Mouse (Mus musculus) cerebellum, adult 2 months (tissue): ENCODE measurements around the gene Kcnmb1. TPM values are rescaled to one million over a fixed set of nuclear protein-coding genes. Genes with fewer than 3 reads are reported as not detected.

ENCODE experiments used
- DNase-seq, 2 experiments: peaks; one replicate each; pipeline ENCODE4 v3.0.0; 2021
- H3K27ac ChIP-seq: fragments of 200-500 bp; 2 replicates; pipeline ENCODE4 v1.5.1; 2012; ENCODE audit warnings: low read length, control low read depth, inconsistent platforms; ENCODE audit not compliant: insufficient read depth
- H3K27me3 ChIP-seq: fragments of 200-500 bp; 2 replicates; pipeline ENCODE4 v1.6.1; 2012; ENCODE audit warnings: inconsistent platforms, mild to moderate bottlenecking, low read length, moderate library complexity; ENCODE audit not compliant: control insufficient read depth, insufficient read depth
- H3K4me1 ChIP-seq: fragments of 200-500 bp; 2 replicates; pipeline ENCODE4 v1.6.1; 2011; ENCODE audit warnings: low read length; ENCODE audit not compliant: control insufficient read depth, insufficient read depth
- H3K4me3 ChIP-seq: fragments of 200-500 bp; replicated peaks from 2 replicates; pipeline ENCODE3; 2011; ENCODE audit warnings: mild to moderate bottlenecking, low read depth, low read length, control low read depth; ENCODE audit not compliant: insufficient read depth
- CTCF ChIP-seq: fragments of 200-500 bp; IDR thresholded peaks from 2 replicates; pipeline ENCODE4 v1.5.1; 2011; ENCODE audit warnings: low read depth, mild to moderate bottlenecking, control low read depth, low read length, moderate library complexity, borderline replicate concordance; ENCODE audit not compliant: insufficient read depth
- POLR2A ChIP-seq: fragments of 200-500 bp; IDR thresholded peaks from 2 replicates; pipeline ENCODE4 v1.6.1; 2011; ENCODE audit warnings: low read length, control low read depth, borderline replicate concordance; ENCODE audit not compliant: insufficient read depth
- WGBS: fragments of 180-500 bp; shearing (Covaris S2); methylation state at CpG from one replicate; pipeline ENCODE4 v1.1.7; 2018; 5-methylcytosine and 5-hydroxymethylcytosine counted together
- polyA plus RNA-seq: library from polyadenylated mRNA; depleted of rRNA; stranded (reverse); fragments of >200 nt; gene quantifications from 2 replicates; pipeline ENCODE4 v1.2.3, GENCODE M21; 2012

Gene Kcnmb1
- polyA plus RNA-seq, 1 experiment, result 0.62 TPM

DNA sequence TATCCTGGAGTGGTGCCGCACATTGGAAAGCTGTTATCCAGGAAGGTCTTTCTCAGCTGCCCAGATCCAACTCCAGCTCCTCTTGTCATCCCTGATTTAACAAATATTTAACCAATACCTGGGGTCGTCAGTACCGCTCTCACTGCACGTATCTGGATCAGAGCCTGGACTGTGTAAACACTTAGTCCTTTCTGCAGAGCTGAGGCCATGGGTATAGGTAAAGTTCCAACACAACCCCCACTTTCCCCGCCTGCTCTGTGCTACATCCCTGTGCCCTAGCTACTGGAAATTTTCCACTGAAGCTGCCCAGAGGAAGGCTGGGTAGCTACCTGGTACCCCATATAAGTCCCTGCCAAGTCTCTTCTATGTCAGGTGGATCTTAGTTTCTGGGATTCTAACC is 27.2 kb downstream of the Kcnmb1 start:
- TF ChIP-seq POLR2A (no peak), CTCF (no peak)
- 87% methylated on average over 5 of the region's 5 CpGs for WGBS

GRCm38 (mm10) chr11:33992938-33993337 is 30.1 kb downstream of the Kcnmb1 start, which contains the start of gene Kcnip1:
TSS of gene Kcnip1 (minus strand) at chr11:33993152.
- H3K27ac ChIP-seq, result no peak within 1 kb of the TSS
- peaks cover 6% of the 10 kb centered on the region for H3K4me1 ChIP-seq
- H3K27me3 ChIP-seq, result no peaks in the 10 kb centered on the region; the same call in 1 of the 2 replicates
- peak within 1 kb of the TSS; percentile 23 for H3K4me3 ChIP-seq
- WGBS, result 4% methylated on average over 12 of the region's 12 CpGs
- peak; percentile 53 to 63 for DNase-seq
- no peak for TF ChIP-seq POLR2A
- no peak for TF ChIP-seq CTCF

More for the DNA sequence above, 27.2 kb downstream of the Kcnmb1 start:
- DNase-seq, result no peak
- H3K27ac ChIP-seq, result no peak overlapping the region
- H3K4me3 ChIP-seq, result no peak overlapping the region
- peaks cover 6% of the 10 kb centered on the region for H3K4me1 ChIP-seq
- no peaks in the 10 kb centered on the region; the same call in 1 of the 2 replicates for H3K27me3 ChIP-seq

DNA sequence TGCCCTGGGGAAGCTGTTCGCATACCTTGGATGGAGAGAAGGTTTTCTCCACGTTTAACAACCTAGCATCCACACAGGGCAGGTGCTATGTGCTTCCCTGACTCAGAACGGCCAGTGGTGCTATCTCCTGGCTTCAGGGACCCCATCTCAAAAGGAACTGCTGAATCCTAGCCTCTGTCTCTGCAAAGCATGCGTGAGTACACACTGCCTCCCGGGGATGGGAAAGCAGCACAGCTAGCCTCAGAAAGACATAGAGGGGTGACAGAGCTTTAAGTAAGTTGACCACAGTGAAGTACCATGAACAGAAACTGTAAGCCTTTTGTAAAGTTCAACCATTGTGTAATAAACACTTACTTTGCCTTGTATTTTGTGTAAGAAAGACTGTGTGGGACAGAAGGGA is 30.7 kb downstream of the Kcnmb1 start:
- no peak overlapping the region for H3K27ac ChIP-seq
- TF ChIP-seq POLR2A, result no peak
- WGBS, result 33% methylated on average over 5 of the region's 5 CpGs
- H3K4me1 ChIP-seq, result peaks cover 6% of the 10 kb centered on the region
- H3K4me3 ChIP-seq, result no peak overlapping the region
- DNase-seq, result no peak
- no peaks in the 10 kb centered on the region; the same call in 1 of the 2 replicates for H3K27me3 ChIP-seq

- no peaks in the 10 kb centered on the region; the same call in 1 of the 2 replicates for H3K27me3 ChIP-seq
- H3K4me1 ChIP-seq, result no peaks in the 10 kb centered on the region
- DNase-seq, result no peak
- no peak overlapping the region for H3K27ac ChIP-seq
- 75% methylated on average over 10 of the region's 10 CpGs for WGBS
- no peak for TF ChIP-seq POLR2A
- TF ChIP-seq CTCF, result no peak
- no peak overlapping the region for H3K4me3 ChIP-seq
Observed at GRCm38 (mm10) chr11:33998244-33998643, 35.4 kb downstream of the Kcnmb1 start.

- DNase-seq, result no peak
- TF ChIP-seq POLR2A, result no peak
- no peak for TF ChIP-seq CTCF
- WGBS, result 89% methylated on average over 3 of the region's 3 CpGs
Observed at GRCm38 (mm10) chr11:34000416-34000815, 37.6 kb downstream of the Kcnmb1 start.

DNA sequence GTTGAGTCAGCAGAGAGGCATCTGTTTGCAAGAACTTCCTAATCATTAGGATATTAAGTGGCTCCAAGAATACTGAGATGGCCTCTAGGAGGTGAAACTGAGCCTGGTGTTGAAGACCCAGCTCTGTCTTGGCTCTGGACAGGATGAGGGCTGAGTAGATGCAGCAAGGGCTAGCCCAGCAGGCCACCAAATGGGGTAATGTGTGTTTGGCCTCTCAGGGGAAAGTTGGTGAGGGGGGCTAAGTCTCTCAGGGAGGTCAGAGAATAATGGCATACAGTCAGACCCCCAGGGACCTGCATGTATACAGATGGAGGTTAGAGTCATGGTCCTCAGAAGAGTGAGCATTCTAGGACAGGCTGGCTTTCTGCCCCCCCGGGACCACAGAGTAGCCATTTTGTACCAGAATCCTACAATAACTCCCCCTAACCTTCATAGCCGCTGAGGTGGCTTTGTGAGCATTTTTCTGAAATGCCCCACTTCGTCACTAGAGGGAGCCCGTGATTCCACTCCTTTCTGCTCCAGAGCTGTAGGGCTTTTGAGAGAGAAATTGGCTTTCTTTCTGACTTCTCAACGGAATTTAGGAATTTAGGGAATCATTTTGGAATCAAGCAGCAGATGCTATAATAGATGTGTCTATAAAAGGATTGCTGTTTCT is 39.3 kb downstream of the Kcnmb1 start:
- TF ChIP-seq CTCF (peak; percentile 63; the same call in 1 of the 2 replicates), POLR2A (no peak)
- peak; percentile 14 to 40 for DNase-seq
- Histone ChIP-seq H3K27me3 (no peaks in the 10 kb centered on the region; the same call in 1 of the 2 replicates), H3K27ac (no peak overlapping the region), H3K4me1 (no peaks in the 10 kb centered on the region), H3K4me3 (no peak overlapping the region)
- whole genome bisulfite sequencing, result 4% methylated on average over 5 of the region's 5 CpGs

More at GRCm38 (mm10) chr11:34000416-34000815, 37.6 kb downstream of the Kcnmb1 start:
- H3K27me3 ChIP-seq, result no peaks in the 10 kb centered on the region; the same call in 1 of the 2 replicates
- no peak overlapping the region for H3K4me3 ChIP-seq
- H3K27ac ChIP-seq, result no peak overlapping the region
- H3K4me1 ChIP-seq, result no peaks in the 10 kb centered on the region

GRCm38 (mm10) chr11:34002593-34002965 is 39.8 kb downstream of the Kcnmb1 start:
- Histone ChIP-seq H3K4me1 (no peaks in the 10 kb centered on the region), H3K27ac (no peak overlapping the region), H3K4me3 (no peak overlapping the region), H3K27me3 (no peaks in the 10 kb centered on the region; the same call in 1 of the 2 replicates)
- 74% methylated on average over 5 of the region's 5 CpGs for WGBS
- no peak for TF ChIP-seq POLR2A
- TF ChIP-seq CTCF, result no peak
- DNase-seq, result no peak

DNA sequence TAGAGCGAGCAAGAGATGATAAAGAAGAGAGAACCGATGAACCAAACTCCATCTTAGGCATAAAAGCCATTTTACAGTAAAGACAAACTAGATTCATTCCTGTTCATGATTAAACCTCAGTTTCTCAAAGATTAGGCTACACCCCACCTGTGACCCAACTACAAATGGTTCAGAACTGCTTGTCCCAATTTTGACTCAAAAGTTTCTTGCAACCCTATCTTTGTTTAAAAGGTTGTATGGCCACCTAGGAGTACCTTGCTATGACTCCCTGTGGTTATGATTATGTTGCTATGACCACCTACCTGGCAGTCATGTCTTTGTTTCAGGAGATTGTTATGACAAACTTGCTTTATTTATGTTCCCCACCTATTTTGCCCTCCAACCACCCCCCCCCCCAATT is 44.8 kb downstream of the Kcnmb1 start:
- no peaks in the 10 kb centered on the region for H3K4me1 ChIP-seq
- H3K27ac ChIP-seq, result no peak overlapping the region
- 96% methylated on average over 2 of the region's 2 CpGs for WGBS
- no peak for DNase-seq
- TF ChIP-seq CTCF (no peak), POLR2A (no peak)
- no peak overlapping the region for H3K4me3 ChIP-seq
- no peaks in the 10 kb centered on the region for H3K27me3 ChIP-seq
